Mouse (Mus musculus) limb, embryonic 12.5 days (tissue): Measurements from ENCODE around the gene Fbln1. TPM values are rescaled to one million over a fixed set of nuclear protein-coding genes. Genes with fewer than 3 reads are reported as not detected.

Experiments
- ATAC-seq: fragments of 200-750 bp; cut with Nextera tagmentation; 2 replicates; pipeline ENCODE4 v1.8.0; 2017; ENCODE audit warnings: low read depth, moderate TSS enrichment; ENCODE audit not compliant: insufficient number of reproducible peaks, insufficient read depth, low FRiP score, low TSS enrichment
- H3K27ac ChIP-seq: fragments of 300-500 bp; sonication (generic); 2 replicates; pipeline ENCODE4 v1.5.1; 2016; ENCODE audit warnings: mild to moderate bottlenecking, moderate library complexity
- H3K27me3 ChIP-seq: fragments of 300-500 bp; sonication (generic); 2 replicates; pipeline ENCODE4 v1.6.1; 2016; ENCODE audit warnings: mild to moderate bottlenecking, moderate library complexity
- H3K36me3 ChIP-seq: fragments of 300-500 bp; sonication (generic); 2 replicates; pipeline ENCODE4 v1.6.1; 2016; ENCODE audit warnings: mild to moderate bottlenecking, moderate library complexity
- H3K4me1 ChIP-seq: fragments of 300-500 bp; sonication (generic); replicated peaks from 2 replicates; pipeline ENCODE4 v1.6.1; 2016
- H3K4me2 ChIP-seq: fragments of 300-500 bp; sonication (generic); 2 replicates; pipeline ENCODE4 v1.6.1; 2016; ENCODE audit warnings: mild to moderate bottlenecking, moderate library complexity
- H3K4me3 ChIP-seq: fragments of 300-500 bp; sonication (generic); replicated peaks from 2 replicates; pipeline ENCODE4 v1.5.1; 2016; ENCODE audit warnings: mild to moderate bottlenecking
- H3K9ac ChIP-seq: fragments of 300-500 bp; sonication (generic); replicated peaks from 2 replicates; pipeline ENCODE4 v1.6.1; 2016; ENCODE audit warnings: mild to moderate bottlenecking, moderate library complexity
- H3K9me3 ChIP-seq: fragments of 300-500 bp; sonication (generic); 2 replicates; pipeline ENCODE4 v1.6.1; 2016; ENCODE audit warnings: mild to moderate bottlenecking, moderate library complexity
- WGBS: fragments of 180-500 bp; shearing (Covaris S2); methylation state at CpG from one replicate; pipeline ENCODE4 v1.1.7; 2016; 5-methylcytosine and 5-hydroxymethylcytosine counted together
- polyA plus RNA-seq: library from polyadenylated mRNA; unstranded; fragments of >200 nt; fragmentation: Nextera tagmentation; extraction: Ambion mirVana; gene quantifications from 2 replicates; pipeline ENCODE4 v1.2.1, GENCODE M21; 2016

Gene Fbln1
- polyA plus RNA-seq, 1 experiment from 2014 or later, result 255 TPM

DNA sequence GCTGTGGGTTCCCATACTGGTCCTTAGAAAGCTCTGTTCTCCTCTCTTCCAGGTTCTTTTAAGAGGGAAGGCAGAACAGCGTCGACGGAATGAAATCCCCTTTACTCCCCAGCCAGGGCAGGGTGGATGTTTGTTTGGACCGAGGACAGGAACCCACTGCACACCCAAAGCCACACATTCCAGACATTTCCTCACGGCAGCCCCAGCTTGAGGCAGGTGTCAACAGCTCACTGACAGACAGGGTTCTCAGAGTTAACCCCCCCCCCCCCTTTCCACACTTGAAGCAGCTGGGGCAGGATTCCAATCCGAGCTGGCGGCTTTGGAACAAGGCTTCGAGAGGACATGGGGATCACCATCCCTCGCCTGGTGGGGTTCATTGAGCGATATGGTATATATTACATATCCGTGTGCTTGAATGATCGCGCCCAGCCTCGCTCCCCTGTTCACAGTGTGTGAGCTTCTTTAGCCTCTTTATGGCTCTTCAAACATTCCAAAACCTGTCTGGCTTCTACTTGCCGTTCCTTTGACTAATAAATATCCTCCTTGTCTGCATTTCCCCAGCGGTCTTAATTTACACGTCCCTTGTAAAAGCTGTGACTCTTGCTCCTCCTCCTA is 92.5 kb downstream of the Fbln1 start:
- no peak for ATAC-seq
- H3K27ac ChIP-seq, result peak overlapping the region; percentile 67
- H3K4me3 ChIP-seq, result no peak overlapping the region

DNA sequence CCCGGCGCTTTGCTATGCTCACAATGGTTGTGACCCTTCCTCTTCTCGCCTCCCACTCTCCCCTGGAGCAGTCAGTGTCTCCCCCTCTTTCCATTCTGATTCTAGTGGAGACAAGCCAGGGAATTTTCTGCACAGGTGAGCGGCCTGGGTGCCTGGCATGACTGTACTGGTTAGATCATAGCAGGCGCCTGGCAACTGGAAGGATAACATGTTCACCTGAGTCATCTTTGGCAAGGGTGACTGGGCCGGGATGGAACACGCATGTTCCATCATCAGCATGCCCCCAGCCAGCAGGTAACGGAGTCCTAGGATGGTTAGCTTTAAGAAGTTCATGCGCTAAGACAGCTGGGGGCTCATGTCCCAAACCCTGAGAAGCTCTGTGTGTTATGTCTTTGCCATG is 93.2 kb downstream of the Fbln1 start:
- Histone ChIP-seq H3K4me2 (no peak overlapping the region), H3K9ac (no peak overlapping the region), H3K27ac (no peak overlapping the region), H3K9me3 (0 out of 2 replicates have a peak, but pooled peaks cover under 1% of the 10 kb centered on the region), H3K27me3 (no peaks in the 10 kb centered on the region), H3K36me3 (no peaks in the 10 kb centered on the region), H3K4me1 (peaks cover 27% of the 10 kb centered on the region), H3K4me3 (no peak overlapping the region)
- 85% methylated on average over 9 of the region's 9 CpGs for WGBS
- ATAC-seq, result no peak

More for the DNA sequence above, 92.5 kb downstream of the Fbln1 start:
- 38% methylated on average over 17 of the region's 17 CpGs for WGBS
- Histone ChIP-seq H3K9me3 (no peaks in the 10 kb centered on the region), H3K4me2 (0 out of 2 replicates have a peak overlapping the region, but pooled peaks have one; percentile 21), H3K9ac (no peak overlapping the region), H3K4me1 (peaks cover 27% of the 10 kb centered on the region), H3K27me3 (no peaks in the 10 kb centered on the region), H3K36me3 (no peaks in the 10 kb centered on the region)

DNA sequence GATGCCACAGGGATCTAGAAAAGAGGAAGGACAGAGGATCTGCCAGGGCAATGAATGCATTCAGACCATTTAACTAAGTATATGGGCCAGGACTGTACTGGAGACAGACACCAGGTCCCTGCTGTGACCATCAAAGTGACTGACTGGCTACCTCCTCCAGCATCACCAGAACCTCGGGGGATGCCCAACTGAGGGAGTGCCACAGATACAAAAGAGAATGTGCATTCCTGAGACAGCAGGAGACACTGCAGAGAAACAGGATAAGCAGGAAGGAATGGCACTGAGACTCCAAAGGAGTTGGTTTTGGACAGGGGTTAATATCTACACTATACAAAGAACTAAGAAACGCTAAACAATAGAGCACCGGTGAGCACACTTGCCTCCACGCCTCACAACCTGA is 97.5 kb downstream of the Fbln1 start:
- H3K36me3 ChIP-seq, result no peaks in the 10 kb centered on the region
- no peak for ATAC-seq

DNA sequence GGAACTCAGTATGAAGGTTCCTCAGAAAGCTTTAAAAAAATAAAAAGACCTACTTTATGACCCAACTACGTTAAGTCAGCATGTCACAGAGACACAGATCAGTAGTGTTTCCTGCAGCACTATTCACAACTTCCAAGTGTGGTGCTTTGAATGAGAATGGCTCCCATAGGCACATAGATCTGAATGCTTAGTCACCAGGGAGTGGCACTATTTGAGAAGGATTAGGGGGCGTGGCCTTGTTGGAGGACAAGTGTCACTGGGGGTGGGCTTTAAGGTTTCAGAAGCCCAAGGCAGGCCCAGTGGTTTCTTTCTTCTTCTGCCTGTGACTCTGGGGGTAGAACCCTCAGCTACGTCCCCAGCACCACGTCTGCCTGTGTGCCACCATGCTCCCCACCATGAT is 98.2 kb downstream of the Fbln1 start:
- peaks cover 8% of the 10 kb centered on the region; the same call in 1 of the 2 replicates for H3K9me3 ChIP-seq
- WGBS, result 87% methylated on average over 4 of the region's 4 CpGs
- H3K27me3 ChIP-seq, result no peaks in the 10 kb centered on the region
- no peaks in the 10 kb centered on the region for H3K36me3 ChIP-seq
- no peak overlapping the region for H3K9ac ChIP-seq
- no peak overlapping the region for H3K27ac ChIP-seq
- H3K4me3 ChIP-seq, result no peak overlapping the region
- no peak overlapping the region for H3K4me2 ChIP-seq
- peaks cover 4% of the 10 kb centered on the region for H3K4me1 ChIP-seq
- no peak for ATAC-seq

More for the DNA sequence above, 97.5 kb downstream of the Fbln1 start:
- Histone ChIP-seq H3K9ac (no peak overlapping the region), H3K27me3 (no peaks in the 10 kb centered on the region), H3K27ac (no peak overlapping the region), H3K9me3 (peaks cover 8% of the 10 kb centered on the region; the same call in 1 of the 2 replicates), H3K4me3 (no peak overlapping the region), H3K4me2 (no peak overlapping the region), H3K4me1 (peaks cover 11% of the 10 kb centered on the region)
- WGBS, result 82% methylated on average over 4 of the region's 4 CpGs

DNA sequence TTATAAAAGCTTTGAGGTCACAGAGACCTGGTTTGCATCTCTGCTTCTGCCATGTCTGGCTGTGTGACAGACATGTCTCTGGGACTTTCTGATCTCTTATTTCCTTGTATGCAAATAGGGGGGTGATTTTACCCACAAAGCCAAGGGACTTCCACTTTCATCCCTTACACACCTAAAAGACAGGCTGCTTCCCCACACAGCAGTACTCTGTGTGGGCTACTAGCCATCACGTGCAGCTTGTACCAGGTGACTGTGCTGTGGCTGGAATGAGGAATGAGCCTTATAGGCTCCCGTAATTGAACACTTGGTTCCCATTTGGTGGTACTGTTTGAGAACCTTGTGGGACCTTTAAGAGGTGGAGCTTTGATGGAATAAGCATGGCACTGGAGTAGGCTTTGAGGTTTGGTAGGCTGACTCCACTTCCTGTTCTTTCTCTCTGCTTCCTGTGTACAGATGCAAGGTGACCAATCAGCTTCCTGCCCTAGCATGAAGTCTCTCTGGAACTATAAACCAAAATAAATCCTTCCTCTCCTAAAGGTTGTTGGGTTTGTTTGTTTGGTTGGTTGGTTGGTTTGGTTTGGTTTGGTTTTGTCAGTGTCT is 101.4 kb downstream of the Fbln1 start:
- H3K27ac ChIP-seq, result no peak overlapping the region
- H3K4me1 ChIP-seq, result no peaks in the 10 kb centered on the region

DNA sequence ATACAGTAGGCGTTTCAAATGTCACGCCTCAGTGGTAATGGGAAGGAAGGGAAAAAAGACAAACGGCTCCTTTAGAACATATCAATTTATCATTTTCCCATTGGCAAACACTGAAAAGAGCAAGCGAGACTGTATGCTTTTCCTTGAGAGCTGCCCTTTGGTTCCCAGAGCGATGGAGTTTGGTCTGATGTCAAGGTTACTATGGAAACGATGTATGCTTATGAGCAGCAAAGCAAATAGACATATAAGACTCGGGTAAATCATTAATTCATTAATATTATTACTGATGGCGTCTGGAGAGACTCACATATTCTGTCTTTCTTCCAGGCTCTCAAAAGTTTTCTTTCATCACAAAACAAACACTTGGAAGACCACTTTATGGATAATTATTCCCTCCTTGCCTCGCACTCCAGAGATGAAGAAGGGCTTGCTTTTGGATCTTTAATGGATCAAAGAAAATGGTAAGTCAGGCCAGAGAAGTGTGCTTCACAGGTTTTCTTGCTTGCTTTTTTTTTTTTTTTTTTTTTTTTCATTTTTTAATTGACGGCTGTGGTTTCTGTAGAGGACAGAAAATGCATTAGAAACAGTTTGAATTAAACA is 105.4 kb downstream of the Fbln1 start:
- 83% methylated on average over 10 of the region's 10 CpGs for WGBS
- Histone ChIP-seq H3K36me3 (no peaks in the 10 kb centered on the region), H3K27me3 (peaks cover 9% of the 10 kb centered on the region), H3K4me1 (no peaks in the 10 kb centered on the region), H3K27ac (no peak overlapping the region), H3K9ac (no peak overlapping the region), H3K4me3 (no peak overlapping the region), H3K9me3 (peaks cover 5% of the 10 kb centered on the region; the same call in 1 of the 2 replicates), H3K4me2 (no peak overlapping the region)
- ATAC-seq, result no peak

More for the DNA sequence above, 101.4 kb downstream of the Fbln1 start:
- H3K9me3 ChIP-seq, result peaks cover 8% of the 10 kb centered on the region; the same call in 1 of the 2 replicates
- no peaks in the 10 kb centered on the region for H3K36me3 ChIP-seq
- H3K4me2 ChIP-seq, result no peak overlapping the region
- no peak overlapping the region for H3K4me3 ChIP-seq
- no peak overlapping the region for H3K9ac ChIP-seq
- H3K27me3 ChIP-seq, result no peaks in the 10 kb centered on the region
- 82% methylated on average over 2 of the region's 2 CpGs for WGBS
- no peak for ATAC-seq

DNA sequence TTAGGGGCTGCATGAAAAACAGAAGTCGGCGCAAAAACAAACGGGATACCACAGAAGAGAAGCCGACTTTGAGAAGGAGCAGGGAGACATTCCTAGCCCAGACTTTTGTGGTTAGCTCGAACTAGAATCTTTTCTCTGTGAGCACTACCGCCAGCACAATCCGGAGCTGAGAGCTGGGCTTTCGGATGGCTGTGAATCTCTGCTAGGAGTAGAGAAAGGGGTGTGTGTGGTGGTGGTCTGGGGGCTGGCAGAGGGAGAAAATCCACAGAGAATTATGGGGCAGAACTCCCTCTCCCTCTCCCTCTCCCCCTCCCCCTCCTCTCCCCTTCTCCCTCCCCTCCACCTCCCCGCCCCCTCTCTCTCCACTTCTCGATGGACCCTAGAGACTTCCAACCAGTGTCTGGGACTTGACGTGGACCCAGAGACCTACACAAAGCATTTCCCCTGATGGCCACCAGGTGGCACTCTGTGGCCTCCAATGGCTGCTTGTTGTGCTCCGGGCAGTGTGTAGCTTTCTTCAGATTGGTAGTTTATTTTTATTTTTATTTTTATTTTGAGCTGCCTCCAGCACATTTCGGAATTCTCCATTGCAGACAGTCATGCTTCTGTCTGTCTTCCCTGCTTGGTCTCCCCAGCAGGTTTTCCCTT is 109.8 kb downstream of the Fbln1 start:
- WGBS, result 45% methylated on average over 11 of the region's 13 CpGs
- H3K4me2 ChIP-seq, result no peak overlapping the region
- no peak overlapping the region for H3K4me3 ChIP-seq
- ATAC-seq, result peak; percentile 42; the same call in 1 of the 2 replicates
- H3K27me3 ChIP-seq, result peaks cover 20% of the 10 kb centered on the region
- no peaks in the 10 kb centered on the region for H3K4me1 ChIP-seq
- H3K27ac ChIP-seq, result no peak overlapping the region
- H3K9me3 ChIP-seq, result no peaks in the 10 kb centered on the region
- H3K9ac ChIP-seq, result no peak overlapping the region
- H3K36me3 ChIP-seq, result no peaks in the 10 kb centered on the region

DNA sequence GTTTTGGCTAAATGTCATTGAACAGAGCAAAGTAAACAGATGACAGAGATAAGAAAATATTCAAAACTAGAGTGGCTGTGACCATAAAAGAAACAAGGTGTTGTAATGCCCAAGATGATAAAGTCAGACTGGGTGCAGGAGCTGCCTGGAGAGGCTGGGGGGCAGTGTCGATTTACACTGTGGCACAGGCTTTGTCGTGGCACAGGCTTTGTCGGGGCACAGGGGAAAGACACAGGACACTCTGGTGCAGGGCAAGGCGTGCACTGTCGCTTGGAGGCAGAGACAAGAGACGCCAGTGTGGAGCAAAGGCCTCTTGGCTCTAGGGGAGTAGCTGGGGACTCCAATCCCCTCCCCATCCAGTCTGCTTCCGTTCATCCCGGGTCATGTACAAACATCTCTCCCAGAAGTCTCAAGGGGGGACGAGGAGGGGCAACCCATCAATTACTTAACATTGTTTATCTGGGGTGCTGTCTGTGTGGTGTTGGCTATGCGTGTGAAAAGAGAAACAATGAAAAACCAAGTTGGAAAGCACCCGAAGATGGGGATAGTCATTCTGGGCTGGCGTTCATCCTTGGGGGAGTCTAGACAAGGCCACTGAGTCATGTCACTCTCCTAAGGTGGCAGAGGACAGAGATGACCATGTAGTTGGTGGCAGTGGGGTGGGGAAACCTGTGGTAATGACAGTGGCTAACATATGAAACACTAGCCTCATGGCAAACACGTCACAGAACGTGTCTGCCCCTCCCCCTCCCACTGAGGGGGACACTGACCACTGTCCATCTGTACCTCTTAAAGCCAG is 110.8 kb downstream of the Fbln1 start:
- Histone ChIP-seq H3K4me1 (no peaks in the 10 kb centered on the region), H3K36me3 (no peaks in the 10 kb centered on the region), H3K27ac (no peak overlapping the region), H3K4me2 (no peak overlapping the region), H3K27me3 (peaks cover 20% of the 10 kb centered on the region), H3K9ac (no peak overlapping the region), H3K4me3 (no peak overlapping the region), H3K9me3 (no peaks in the 10 kb centered on the region)
- WGBS, result 58% methylated on average over 14 of the region's 14 CpGs
- no peak for ATAC-seq

DNA sequence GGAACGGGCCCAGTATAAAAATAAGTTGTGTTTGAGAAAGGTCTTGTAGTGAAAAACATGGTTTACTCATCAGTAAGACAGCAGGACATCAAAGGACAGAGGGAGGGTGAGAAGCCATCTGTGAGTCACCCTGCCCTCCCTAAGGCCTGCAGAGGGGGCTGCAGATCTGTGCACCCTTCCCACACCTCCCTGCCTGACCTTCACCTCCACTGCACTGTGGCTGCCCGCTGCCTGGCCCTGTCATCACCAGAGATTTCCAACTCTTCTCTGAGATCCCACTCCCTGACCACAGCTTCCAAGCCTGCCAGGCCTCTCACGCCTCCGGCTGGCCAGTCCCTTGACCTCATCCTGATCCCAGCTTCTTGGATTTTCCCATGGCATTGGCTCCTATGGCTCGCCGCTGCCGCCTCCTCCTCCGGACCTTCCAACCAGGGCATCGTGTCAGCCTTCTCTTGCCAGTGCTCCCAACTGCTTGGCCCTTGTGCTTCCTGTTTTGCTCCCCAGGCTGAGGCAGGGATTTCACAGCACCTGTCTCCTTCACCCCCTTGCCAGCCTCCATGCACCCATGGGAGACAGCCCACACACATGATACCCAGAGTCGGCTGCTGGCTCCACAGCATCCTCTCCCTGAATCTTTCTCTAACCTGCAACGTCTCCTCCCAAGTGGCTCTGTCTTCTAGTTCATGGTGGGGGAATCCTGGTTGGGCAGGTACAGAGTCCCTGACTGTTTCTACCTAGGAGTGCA is 114.3 kb downstream of the Fbln1 start:
- WGBS, result 71% methylated on average over 11 of the region's 11 CpGs
- no peak for ATAC-seq
- Histone ChIP-seq H3K36me3 (no peaks in the 10 kb centered on the region), H3K4me3 (no peak overlapping the region), H3K9ac (no peak overlapping the region), H3K27ac (no peak overlapping the region), H3K9me3 (no peaks in the 10 kb centered on the region), H3K27me3 (peaks cover 14% of the 10 kb centered on the region), H3K4me2 (no peak overlapping the region), H3K4me1 (no peaks in the 10 kb centered on the region)

DNA sequence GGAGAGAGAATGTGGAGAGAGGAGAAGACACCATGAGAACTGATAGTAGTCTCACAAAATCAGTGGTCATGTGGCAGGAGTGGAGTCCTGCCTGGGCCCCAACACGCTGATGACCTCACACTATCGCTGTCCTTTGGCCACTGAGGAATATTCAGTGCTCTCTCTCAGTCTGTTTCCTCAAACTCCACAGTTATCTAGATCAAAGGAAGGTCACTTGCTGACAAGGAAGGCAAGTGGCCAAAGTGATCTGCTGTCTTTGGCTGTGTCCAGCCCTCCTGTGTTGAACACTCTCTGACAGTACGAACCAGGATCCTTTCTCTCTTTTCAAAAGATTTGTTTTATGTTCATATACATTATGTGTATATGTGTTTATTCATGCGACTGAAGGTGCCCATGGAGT is 117.5 kb downstream of the Fbln1 start:
- Histone ChIP-seq H3K9me3 (no peaks in the 10 kb centered on the region), H3K36me3 (no peaks in the 10 kb centered on the region), H3K4me3 (no peak overlapping the region), H3K4me2 (no peak overlapping the region), H3K9ac (no peak overlapping the region), H3K27ac (no peak overlapping the region), H3K27me3 (no peaks in the 10 kb centered on the region), H3K4me1 (0 out of 2 replicates have a peak, but pooled peaks cover 4% of the 10 kb centered on the region)
- no peak for ATAC-seq
- WGBS, result 92% methylated on average over 4 of the region's 4 CpGs
